Mouse (Mus musculus) kidney, postnatal 10 days (tissue): ENCODE measurements at regions not wholly inside any gene's neighbourhood (a gene's known extent, or its start where the extent isn't known, plus 50 kb on each side); places are given as distances from the start of the nearest gene placed in this dataset.

Experiments used
- DNase-seq: peaks from one replicate; pipeline ENCODE4 v3.0.0; 2021; ENCODE audit warnings: mixed read lengths

DNA sequence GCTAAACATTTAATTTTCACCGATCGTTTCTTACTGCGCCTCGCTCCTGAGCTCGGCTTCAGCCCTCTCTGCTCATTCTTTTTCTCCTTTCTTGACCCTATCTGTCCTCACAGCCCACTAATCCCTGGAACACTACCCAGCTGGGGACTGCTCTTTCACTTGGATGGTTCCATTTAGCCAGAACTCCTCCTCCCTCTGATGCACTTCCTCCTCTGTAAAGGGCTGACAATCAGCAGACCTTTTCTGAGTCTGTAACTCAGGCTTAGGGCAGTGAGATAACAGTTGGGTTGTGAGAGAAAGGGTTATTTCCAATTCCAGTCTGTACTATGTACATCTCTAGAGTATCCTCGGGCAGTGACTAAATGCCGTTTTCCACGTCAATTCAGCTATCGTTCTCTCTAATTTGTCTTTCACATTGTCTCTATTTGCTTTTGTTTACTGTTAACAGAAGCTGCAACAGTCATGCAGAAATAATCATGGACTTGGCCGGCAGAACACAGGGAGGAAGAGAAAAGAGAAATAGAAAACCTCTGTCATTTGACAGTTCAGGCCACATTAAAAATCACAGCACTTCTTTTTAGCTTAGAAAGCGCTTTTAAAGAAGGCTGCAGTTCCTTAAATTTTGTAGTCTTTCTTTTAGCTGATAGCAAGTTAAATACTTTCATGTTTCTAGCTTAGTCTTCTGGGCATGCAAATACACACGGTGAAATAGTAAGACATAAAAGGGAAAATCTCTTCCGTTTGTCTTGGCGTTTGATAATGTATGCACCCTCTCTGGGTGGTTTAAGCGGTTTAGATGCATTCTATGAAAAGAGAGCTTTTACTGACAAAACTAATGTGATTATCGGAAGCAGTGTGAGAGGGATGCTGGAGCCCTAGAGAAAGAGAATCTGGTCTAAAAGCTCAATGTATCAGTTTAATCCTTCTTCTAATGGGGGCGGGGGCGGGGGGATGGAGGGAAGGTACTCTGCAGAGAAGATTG lies 94.7 kb upstream of the Fam181b start:
- peak; percentile 14 for DNase-seq

DNA sequence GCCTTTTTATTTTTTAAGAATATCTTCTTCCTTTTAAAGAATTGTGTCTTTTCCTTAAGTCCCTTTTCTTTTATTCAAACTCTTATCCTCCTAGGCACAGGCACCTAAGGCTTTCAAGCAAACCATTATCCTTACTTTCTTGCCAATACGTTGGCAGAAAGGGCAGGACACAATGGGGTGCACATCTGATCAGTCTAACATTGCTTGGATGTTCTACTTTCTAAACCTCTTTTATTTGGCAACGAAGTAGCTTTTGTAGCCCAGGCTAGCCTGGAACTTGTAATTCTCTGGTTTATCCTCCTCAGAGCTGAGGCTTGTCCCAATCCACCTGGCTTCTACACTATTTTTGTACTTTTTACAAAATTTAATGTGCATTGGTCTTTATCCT lies 94.0 kb upstream of the Fam181b start:
- no peak for DNase-seq

DNA sequence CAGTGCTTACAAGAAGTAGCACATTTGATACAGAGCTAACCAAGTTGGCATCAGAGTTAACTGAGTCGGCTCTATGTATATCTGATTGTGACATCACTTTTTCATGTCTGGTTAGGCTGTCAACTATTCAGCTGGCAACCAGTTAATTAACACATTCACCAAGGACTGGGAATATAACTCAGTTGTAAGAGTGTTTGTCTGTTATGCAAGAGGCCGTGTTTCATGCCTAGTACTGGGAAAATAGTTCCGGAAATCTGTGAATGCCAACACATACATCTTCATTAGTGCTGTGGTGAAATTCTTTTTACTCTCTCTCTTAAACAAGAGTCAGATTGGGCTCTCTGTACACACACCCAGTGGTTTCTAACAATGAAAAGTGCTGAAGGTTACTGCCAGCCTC lies 80.8 kb upstream of the Fam181b start:
- no peak for DNase-seq

DNA sequence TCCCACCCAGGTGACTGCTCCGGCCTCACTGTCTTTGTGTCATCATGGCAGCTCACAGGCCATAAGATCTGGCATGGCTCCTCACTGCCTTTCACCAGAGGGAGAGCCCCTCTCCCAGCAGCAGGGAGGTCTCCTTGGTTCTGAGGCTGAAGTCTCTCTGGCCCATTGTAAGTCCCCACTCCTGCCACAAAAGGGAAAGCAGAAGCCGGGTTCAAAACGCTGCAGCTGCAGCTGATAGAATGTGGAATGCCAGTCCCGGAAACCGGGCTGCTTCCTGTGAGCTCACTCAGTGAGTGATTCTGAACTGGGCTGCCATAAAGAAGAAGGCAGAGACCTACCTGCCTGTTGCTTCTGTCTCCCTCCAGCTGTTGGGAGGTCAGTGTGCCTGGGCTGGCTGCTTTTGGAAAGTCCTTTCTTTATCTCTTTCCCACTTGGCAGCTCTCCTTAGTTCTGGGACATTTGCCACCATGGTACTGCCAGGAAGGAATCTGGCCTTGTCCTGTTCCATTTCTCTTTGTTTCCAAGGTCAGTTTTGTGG lies 72.9 kb upstream of the Fam181b start:
- DNase-seq = peak; percentile 48

DNA sequence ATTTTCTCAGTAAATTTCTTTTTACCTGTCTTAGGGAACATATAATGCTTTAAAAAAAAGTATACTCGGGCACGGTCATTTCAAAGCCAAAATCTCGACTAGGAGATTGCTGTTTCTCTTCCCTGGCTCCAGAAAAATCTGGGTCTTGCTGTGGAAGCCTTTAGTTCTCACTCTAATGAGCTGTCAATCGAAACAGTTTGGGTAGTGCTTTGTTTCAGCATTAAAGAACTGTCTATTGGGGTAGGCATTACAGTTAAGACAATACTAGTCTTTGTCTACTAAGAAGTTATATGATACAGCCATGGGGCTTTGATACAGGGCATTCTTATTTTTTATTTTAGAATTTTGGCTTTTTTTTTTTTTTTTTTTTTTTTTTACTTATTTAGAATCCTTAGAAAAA lies 71.9 kb upstream of the Fam181b start:
- DNase-seq = no peak

DNA sequence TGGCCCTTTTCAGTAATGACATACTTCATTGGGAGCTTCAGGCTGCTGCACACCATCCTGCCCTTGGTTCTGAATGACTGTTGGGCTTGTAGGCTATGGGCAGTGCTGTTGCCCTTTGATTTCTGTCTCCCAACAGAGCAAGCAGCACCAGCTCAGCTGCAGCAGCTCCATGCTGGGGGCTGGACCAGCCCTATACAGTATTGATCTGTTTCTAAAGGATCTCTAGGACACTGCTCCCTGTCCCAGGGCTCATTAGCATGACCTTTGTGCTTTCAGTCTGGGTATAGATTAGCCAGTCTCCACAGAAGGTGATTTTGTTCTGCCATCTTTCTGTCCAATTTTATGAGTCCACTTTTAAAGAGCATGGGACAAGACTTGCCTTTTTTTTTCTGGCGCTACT lies 60.3 kb upstream of the Fam181b start:
- no peak for DNase-seq

DNA sequence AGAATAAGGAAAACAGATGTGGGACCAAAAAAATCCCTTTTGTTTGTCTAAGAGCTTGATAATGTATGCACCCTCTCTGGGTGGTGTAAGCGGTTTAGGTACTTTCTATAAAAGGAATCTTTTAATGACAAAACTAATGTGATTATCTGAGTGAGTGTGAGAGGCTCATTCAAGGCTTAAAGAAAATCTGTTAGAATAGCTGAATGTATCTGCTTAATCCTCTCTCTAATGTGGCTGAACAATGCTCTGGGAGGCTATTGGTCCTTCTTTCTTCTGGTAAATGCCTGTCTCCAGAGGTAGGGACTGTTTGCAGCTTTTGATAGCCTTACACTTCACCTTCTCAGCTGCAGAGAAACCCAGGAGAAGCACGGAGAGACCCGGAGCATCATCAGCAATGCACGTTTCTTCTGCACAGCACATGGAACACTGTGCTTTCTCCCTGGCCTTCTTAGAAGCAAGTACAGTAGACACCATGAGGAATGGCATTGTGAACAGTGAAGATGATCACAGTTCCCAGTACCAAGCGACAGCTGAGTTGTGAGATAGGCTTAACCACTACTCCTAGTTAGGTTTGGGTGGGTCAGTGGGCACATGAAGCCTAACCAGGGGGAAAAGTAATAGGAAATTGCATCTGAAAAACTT lies 56.1 kb upstream of the Fam181b start:
- DNase-seq = no peak

DNA sequence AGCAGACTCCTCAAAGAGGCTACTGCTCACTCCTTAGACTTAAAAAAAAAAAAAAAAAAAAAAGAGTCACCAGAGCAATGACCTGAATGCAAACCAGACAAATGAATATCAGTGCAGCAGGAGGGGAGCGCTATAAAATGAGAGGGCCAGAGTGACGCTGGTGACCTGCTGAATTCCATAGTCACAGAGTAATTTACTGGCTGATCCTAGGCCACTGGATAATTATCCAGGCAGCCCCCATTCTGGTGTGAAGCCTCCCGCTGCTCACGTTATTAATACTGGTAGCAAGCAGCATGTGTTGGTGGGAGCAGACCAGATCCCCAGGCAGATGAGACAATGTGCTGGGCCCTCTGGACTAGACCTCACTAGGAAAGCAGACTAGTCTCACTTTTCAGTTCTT lies 53.4 kb upstream of the Fam181b start:
- no peak for DNase-seq
